Mouse (Mus musculus) hindbrain, embryonic 13.5 days (tissue): ENCODE results near the gene Zdhhc17. TPM values are rescaled to one million over a fixed set of nuclear protein-coding genes. Genes with fewer than 3 reads are reported as not detected.

ENCODE experiments used
- ATAC-seq: fragments of 200-750 bp; cut with Nextera tagmentation; 2 replicates; pipeline ENCODE4 v1.8.0; 2017; ENCODE audit warnings: moderate TSS enrichment; ENCODE audit not compliant: low FRiP score
- H3K27ac ChIP-seq: fragments of 300-500 bp; sonication (generic); 2 replicates; pipeline ENCODE4 v1.5.1; 2015; ENCODE audit warnings: inconsistent platforms, mild to moderate bottlenecking, moderate library complexity
- H3K27me3 ChIP-seq: fragments of 300-500 bp; sonication (generic); 2 replicates; pipeline ENCODE4 v1.6.1; 2015; ENCODE audit warnings: mild to moderate bottlenecking, inconsistent platforms
- H3K36me3 ChIP-seq: fragments of 300-500 bp; sonication (generic); 2 replicates; pipeline ENCODE4 v1.6.1; 2015; ENCODE audit warnings: mild to moderate bottlenecking, inconsistent platforms
- H3K4me1 ChIP-seq: fragments of 300-500 bp; sonication (generic); replicated peaks from 2 replicates; pipeline ENCODE4 v1.6.1; 2015; ENCODE audit warnings: inconsistent platforms
- H3K4me2 ChIP-seq: fragments of 300-500 bp; sonication (generic); 2 replicates; pipeline ENCODE4 v1.6.1; 2015; ENCODE audit warnings: inconsistent platforms, mild to moderate bottlenecking, moderate library complexity
- H3K4me3 ChIP-seq: fragments of 300-500 bp; sonication (generic); 2 replicates; pipeline ENCODE4 v1.5.1; 2015; ENCODE audit warnings: mild to moderate bottlenecking, inconsistent platforms
- H3K9ac ChIP-seq: fragments of 300-500 bp; sonication (generic); 2 replicates; pipeline ENCODE4 v1.6.1; 2015; ENCODE audit warnings: mild to moderate bottlenecking, inconsistent platforms
- H3K9me3 ChIP-seq: fragments of 300-500 bp; sonication (generic); 2 replicates; pipeline ENCODE4 v1.6.1; 2016; ENCODE audit warnings: inconsistent platforms
- WGBS: fragments of 180-500 bp; shearing (Covaris S2); methylation state at CpG from one replicate; pipeline ENCODE4 v1.1.7; 2015; 5-methylcytosine and 5-hydroxymethylcytosine counted together
- polyA plus RNA-seq: library from polyadenylated mRNA; unstranded; fragments of >200 nt; fragmentation: Nextera tagmentation; extraction: Ambion mirVana; gene quantifications from 2 replicates; pipeline ENCODE4 v1.2.1, GENCODE M21; 2015

Zdhhc17 gene
- polyA plus RNA-seq, 1 experiment from 2014 or later, result 55.5 TPM

- Histone ChIP-seq H3K36me3 (peaks cover 31% of the 10 kb centered on the region), H3K4me1 (no peaks in the 10 kb centered on the region), H3K9me3 (no peaks in the 10 kb centered on the region), H3K27ac (no peak overlapping the region), H3K9ac (no peak overlapping the region), H3K4me2 (no peak overlapping the region), H3K27me3 (no peaks in the 10 kb centered on the region), H3K4me3 (no peak overlapping the region)
- 54% methylated on average over 3 of the region's 3 CpGs for WGBS
- ATAC-seq, result peak; percentile 52; the same call in 1 of the 2 replicates
These were observed 35.5 kb downstream of the Zdhhc17 start for GRCm38 (mm10) chr10:110974463-110974862.

- Histone ChIP-seq H3K4me3 (no peak overlapping the region), H3K4me1 (no peaks in the 10 kb centered on the region), H3K27me3 (no peaks in the 10 kb centered on the region), H3K4me2 (no peak overlapping the region), H3K27ac (no peak overlapping the region), H3K9me3 (no peaks in the 10 kb centered on the region), H3K9ac (no peak overlapping the region), H3K36me3 (peaks cover 36% of the 10 kb centered on the region)
- ATAC-seq, result no peak
- 87% methylated on average over 9 of the region's 9 CpGs for WGBS
These were observed 37.9 kb downstream of the Zdhhc17 start for GRCm38 (mm10) chr10:110971998-110972397.

GRCm38 (mm10) chr10:110971483-110971882 lies 38.5 kb downstream of the Zdhhc17 start:
- Histone ChIP-seq H3K9me3 (no peaks in the 10 kb centered on the region), H3K36me3 (peaks cover 39% of the 10 kb centered on the region), H3K9ac (no peak overlapping the region), H3K4me2 (no peak overlapping the region), H3K27me3 (no peaks in the 10 kb centered on the region), H3K4me1 (no peaks in the 10 kb centered on the region), H3K4me3 (no peak overlapping the region), H3K27ac (no peak overlapping the region)
- no peak for ATAC-seq
- 95% methylated on average over 6 of the region's 6 CpGs for WGBS

GRCm38 (mm10) chr10:110971044-110971443 lies 38.9 kb downstream of the Zdhhc17 start:
- 91% methylated on average over 3 of the region's 3 CpGs for WGBS

GRCm38 (mm10) chr10:110962172-110962571 lies 47.8 kb downstream of the Zdhhc17 start:
- H3K27me3 ChIP-seq, result no peaks in the 10 kb centered on the region
- no peak overlapping the region for H3K9ac ChIP-seq
- no peaks in the 10 kb centered on the region for H3K4me1 ChIP-seq
- no peak for ATAC-seq
- peaks cover 34% of the 10 kb centered on the region for H3K36me3 ChIP-seq
- no peaks in the 10 kb centered on the region for H3K9me3 ChIP-seq
- H3K4me2 ChIP-seq, result no peak overlapping the region
- no peak overlapping the region for H3K27ac ChIP-seq
- 54% methylated on average over 1 of the region's 1 CpGs for WGBS
- no peak overlapping the region for H3K4me3 ChIP-seq

More at GRCm38 (mm10) chr10:110971044-110971443, 38.9 kb downstream of the Zdhhc17 start:
- H3K9ac ChIP-seq, result no peak overlapping the region
- no peak for ATAC-seq
- H3K4me1 ChIP-seq, result no peaks in the 10 kb centered on the region
- H3K36me3 ChIP-seq, result peaks cover 39% of the 10 kb centered on the region
- no peak overlapping the region for H3K27ac ChIP-seq
- H3K4me3 ChIP-seq, result no peak overlapping the region
- no peaks in the 10 kb centered on the region for H3K9me3 ChIP-seq
- no peak overlapping the region for H3K4me2 ChIP-seq
- H3K27me3 ChIP-seq, result no peaks in the 10 kb centered on the region

GRCm38 (mm10) chr10:110960841-110961240 lies 49.1 kb downstream of the Zdhhc17 start:
- Histone ChIP-seq H3K9me3 (no peaks in the 10 kb centered on the region), H3K9ac (no peak overlapping the region), H3K4me2 (no peak overlapping the region), H3K4me3 (no peak overlapping the region), H3K27me3 (no peaks in the 10 kb centered on the region), H3K4me1 (no peaks in the 10 kb centered on the region), H3K27ac (no peak overlapping the region), H3K36me3 (peaks cover 40% of the 10 kb centered on the region)
- ATAC-seq, result no peak
- WGBS, result 96% methylated on average over 6 of the region's 6 CpGs

GRCm38 (mm10) chr10:110959781-110960180 lies 50.2 kb downstream of the Zdhhc17 start:
- Histone ChIP-seq H3K4me3 (no peak overlapping the region), H3K9me3 (no peaks in the 10 kb centered on the region), H3K27me3 (no peaks in the 10 kb centered on the region), H3K9ac (no peak overlapping the region), H3K4me1 (no peaks in the 10 kb centered on the region), H3K4me2 (no peak overlapping the region), H3K36me3 (peaks cover 47% of the 10 kb centered on the region), H3K27ac (no peak overlapping the region)
- no peak for ATAC-seq
- 94% methylated on average over 8 of the region's 8 CpGs for WGBS

GRCm38 (mm10) chr10:110958879-110959278 lies 51.1 kb downstream of the Zdhhc17 start:
- H3K27me3 ChIP-seq, result no peaks in the 10 kb centered on the region
- H3K4me1 ChIP-seq, result no peaks in the 10 kb centered on the region
- no peaks in the 10 kb centered on the region for H3K9me3 ChIP-seq
- 93% methylated on average over 6 of the region's 6 CpGs for WGBS
- H3K36me3 ChIP-seq, result peaks cover 48% of the 10 kb centered on the region
- ATAC-seq, result no peak
- H3K4me2 ChIP-seq, result no peak overlapping the region
- no peak overlapping the region for H3K9ac ChIP-seq
- H3K4me3 ChIP-seq, result no peak overlapping the region
- H3K27ac ChIP-seq, result no peak overlapping the region

- H3K27me3 ChIP-seq, result no peaks in the 10 kb centered on the region
- WGBS, result 70% methylated on average over 9 of the region's 9 CpGs
These were observed 56.9 kb downstream of the Zdhhc17 start for GRCm38 (mm10) chr10:110952937-110953451.

GRCm38 (mm10) chr10:110952271-110952670 lies 57.7 kb downstream of the Zdhhc17 start:
- H3K27me3 ChIP-seq, result no peaks in the 10 kb centered on the region
- H3K4me1 ChIP-seq, result no peaks in the 10 kb centered on the region
- H3K36me3 ChIP-seq, result peaks cover 48% of the 10 kb centered on the region
- no peaks in the 10 kb centered on the region for H3K9me3 ChIP-seq
- H3K9ac ChIP-seq, result no peak overlapping the region
- WGBS, result 90% methylated on average over 8 of the region's 8 CpGs
- ATAC-seq, result no peak
- peak overlapping the region; percentile 0; the same call in 1 of the 2 replicates for H3K27ac ChIP-seq
- H3K4me2 ChIP-seq, result no peak overlapping the region
- no peak overlapping the region for H3K4me3 ChIP-seq

More at GRCm38 (mm10) chr10:110952937-110953451, 56.9 kb downstream of the Zdhhc17 start:
- Histone ChIP-seq H3K36me3 (peaks cover 44% of the 10 kb centered on the region), H3K27ac (0 out of 2 replicates have a peak overlapping the region, but pooled peaks have one; percentile 0), H3K9ac (no peak overlapping the region), H3K4me3 (no peak overlapping the region), H3K4me2 (no peak overlapping the region), H3K4me1 (no peaks in the 10 kb centered on the region), H3K9me3 (no peaks in the 10 kb centered on the region)
- ATAC-seq, result peak; percentile 68; the same call in 1 of the 2 replicates

GRCm38 (mm10) chr10:110951748-110952147 lies 58.2 kb downstream of the Zdhhc17 start:
- 86% methylated on average over 4 of the region's 4 CpGs for whole genome bisulfite sequencing
- Histone ChIP-seq H3K4me3 (no peak overlapping the region), H3K4me2 (no peak overlapping the region), H3K27ac (no peak overlapping the region), H3K36me3 (peaks cover 46% of the 10 kb centered on the region), H3K9me3 (no peaks in the 10 kb centered on the region), H3K27me3 (no peaks in the 10 kb centered on the region), H3K9ac (no peak overlapping the region), H3K4me1 (no peaks in the 10 kb centered on the region)
- ATAC-seq, result no peak

GRCm38 (mm10) chr10:110951112-110951511 lies 58.8 kb downstream of the Zdhhc17 start:
- WGBS, result 86% methylated on average over 1 of the region's 1 CpGs
- ATAC-seq, result no peak
- Histone ChIP-seq H3K4me1 (no peaks in the 10 kb centered on the region), H3K36me3 (peaks cover 46% of the 10 kb centered on the region), H3K9me3 (no peaks in the 10 kb centered on the region), H3K27ac (no peak overlapping the region), H3K4me3 (no peak overlapping the region), H3K27me3 (no peaks in the 10 kb centered on the region), H3K4me2 (no peak overlapping the region), H3K9ac (no peak overlapping the region)

- Histone ChIP-seq H3K9ac (no peak overlapping the region), H3K27me3 (no peaks in the 10 kb centered on the region), H3K4me3 (no peak overlapping the region), H3K4me1 (no peaks in the 10 kb centered on the region), H3K36me3 (peaks cover 52% of the 10 kb centered on the region), H3K4me2 (no peak overlapping the region), H3K9me3 (no peaks in the 10 kb centered on the region), H3K27ac (no peak overlapping the region)
- ATAC-seq, result no peak
- 89% methylated on average over 4 of the region's 4 CpGs for WGBS
These were observed 62.4 kb downstream of the Zdhhc17 start for GRCm38 (mm10) chr10:110947574-110947973.
